Mouse (Mus musculus) intestine, embryonic 14.5 days (tissue): ENCODE results near the gene C5ar1. TPM values are rescaled to one million over a fixed set of nuclear protein-coding genes. Genes with fewer than 3 reads are reported as not detected.

ENCODE experiments used
- ATAC-seq: fragments of 200-750 bp; cut with Nextera tagmentation; replicated peaks from 2 replicates; pipeline ENCODE4 v1.8.0; 2017; ENCODE audit warnings: low read depth, moderate number of reproducible peaks, moderate TSS enrichment, moderate library complexity; ENCODE audit not compliant: low FRiP score, low TSS enrichment
- DNase-seq: peaks from one replicate; pipeline ENCODE4 v3.0.0-alpha.2; 2018; ENCODE audit warnings: low spot score
- H3K27ac ChIP-seq: fragments of 300-500 bp; sonication (generic); 2 replicates; pipeline ENCODE4 v1.5.1; 2014; ENCODE audit warnings: low read depth, mild to moderate bottlenecking, control low read depth
- H3K27me3 ChIP-seq: fragments of 300-500 bp; sonication (generic); replicated peaks from 2 replicates; pipeline ENCODE4 v1.6.1; 2014; ENCODE audit warnings: low read length, control low read depth; ENCODE audit not compliant: control insufficient read depth, insufficient read depth
- H3K36me3 ChIP-seq: fragments of 300-500 bp; sonication (generic); 2 replicates; pipeline ENCODE4 v1.6.1; 2014; ENCODE audit warnings: low read length, control low read depth; ENCODE audit not compliant: control insufficient read depth, insufficient read depth
- H3K4me1 ChIP-seq: fragments of 300-500 bp; sonication (generic); replicated peaks from 2 replicates; pipeline ENCODE4 v1.6.1; 2014; ENCODE audit warnings: low read length, control low read depth, mixed read lengths; ENCODE audit not compliant: control insufficient read depth, insufficient read depth
- H3K4me2 ChIP-seq: fragments of 300-500 bp; sonication (generic); 2 replicates; pipeline ENCODE4 v1.6.1; 2014; ENCODE audit warnings: low read length
- H3K4me3 ChIP-seq: fragments of 300-500 bp; sonication (generic); 2 replicates; pipeline ENCODE4 v1.5.1; 2014; ENCODE audit warnings: low read depth, low read length, control low read depth, mixed read lengths
- H3K9ac ChIP-seq: fragments of 300-500 bp; sonication (generic); 2 replicates; pipeline ENCODE4 v1.6.1; 2014; ENCODE audit warnings: mild to moderate bottlenecking, low read length
- H3K9me3 ChIP-seq: fragments of 300-500 bp; sonication (generic); 2 replicates; pipeline ENCODE4 v1.6.1; 2016; ENCODE audit warnings: low read length, control low read depth; ENCODE audit not compliant: control insufficient read depth
- WGBS: fragments of 180-500 bp; shearing (Covaris S2); extraction: QIAGEN DNeasy Blood & Tissue Kit; methylation state at CpG from one replicate; pipeline ENCODE4 v1.1.7; 2014; 5-methylcytosine and 5-hydroxymethylcytosine counted together
- polyA plus RNA-seq: library from polyadenylated mRNA; unstranded; fragments of >200 nt; fragmentation: Nextera tagmentation; extraction: Ambion mirVana; gene quantifications from 2 replicates; pipeline ENCODE4 v1.2.1, GENCODE M21; 2014

Gene C5ar1
- polyA plus RNA-seq, 1 experiment from 2014 or later = 1.8 TPM

- Histone ChIP-seq H3K27me3 (no peaks in the 10 kb centered on the region), H3K9ac (no peak overlapping the region), H3K4me2 (no peak overlapping the region), H3K4me3 (no peak overlapping the region), H3K27ac (no peak overlapping the region), H3K4me1 (no peaks in the 10 kb centered on the region), H3K9me3 (no peaks in the 10 kb centered on the region), H3K36me3 (no peaks in the 10 kb centered on the region)
- 87% methylated on average over 5 of the region's 5 CpGs for WGBS
- ATAC-seq = no peak
- DNase-seq = no peak
Measured at GRCm38 (mm10) chr7:16250687-16251086, 8.7 kb downstream of the C5ar1 start.

- 45% methylated on average over 1 of the region's 4 CpGs for WGBS
- no peaks in the 10 kb centered on the region for H3K36me3 ChIP-seq
- no peaks in the 10 kb centered on the region for H3K4me1 ChIP-seq
- no peaks in the 10 kb centered on the region for H3K27me3 ChIP-seq
- no peaks in the 10 kb centered on the region for H3K9me3 ChIP-seq
- DNase-seq (no peak), ATAC-seq (no peak)
- no peak overlapping the region for H3K9ac ChIP-seq
- H3K4me3 ChIP-seq = no peak overlapping the region
- no peak overlapping the region for H3K4me2 ChIP-seq
- H3K27ac ChIP-seq = no peak overlapping the region
Measured at GRCm38 (mm10) chr7:16245958-16246357, 13.4 kb downstream of the C5ar1 start.

- Histone ChIP-seq H3K9me3 (no peaks in the 10 kb centered on the region), H3K4me1 (no peaks in the 10 kb centered on the region), H3K4me2 (no peak within 1 kb of the TSS), H3K9ac (no peak within 1 kb of the TSS), H3K27me3 (no peaks in the 10 kb centered on the region), H3K36me3 (no peaks in the 10 kb centered on the region), H3K27ac (no peak within 1 kb of the TSS), H3K4me3 (no peak within 1 kb of the TSS)
- DNase-seq (no peak), ATAC-seq (no peak)
- WGBS = 52% methylated on average over 5 of the region's 5 CpGs
Measured at GRCm38 (mm10) chr7:16244067-16244466, 15.3 kb downstream of the C5ar1 start, which contains the start of gene C5ar2. TSS of gene C5ar2 (minus strand) at chr7:16244154.

GRCm38 (mm10) chr7:16242198-16242597 is 17.1 kb downstream of the C5ar1 start:
- Histone ChIP-seq H3K27ac (no peak overlapping the region), H3K36me3 (no peaks in the 10 kb centered on the region), H3K9ac (no peak overlapping the region), H3K4me2 (no peak overlapping the region), H3K4me1 (no peaks in the 10 kb centered on the region), H3K27me3 (no peaks in the 10 kb centered on the region), H3K4me3 (no peak overlapping the region), H3K9me3 (no peaks in the 10 kb centered on the region)
- 91% methylated on average over 6 of the region's 6 CpGs for WGBS
- DNase-seq (no peak), ATAC-seq (no peak)

GRCm38 (mm10) chr7:16241787-16242186 is 17.6 kb downstream of the C5ar1 start:
- Histone ChIP-seq H3K4me1 (no peaks in the 10 kb centered on the region), H3K4me2 (no peak overlapping the region), H3K4me3 (no peak overlapping the region), H3K9me3 (no peaks in the 10 kb centered on the region), H3K27ac (no peak overlapping the region), H3K9ac (no peak overlapping the region), H3K27me3 (no peaks in the 10 kb centered on the region), H3K36me3 (no peaks in the 10 kb centered on the region)
- 48% methylated on average over 11 of the region's 11 CpGs for WGBS
- DNase-seq = no peak
- no peak for ATAC-seq

GRCm38 (mm10) chr7:16240978-16241303 is 18.4 kb downstream of the C5ar1 start:
- no peak overlapping the region for H3K9ac ChIP-seq
- DNase-seq (no peak), ATAC-seq (no peak)
- no peaks in the 10 kb centered on the region for H3K9me3 ChIP-seq
- H3K27me3 ChIP-seq = no peaks in the 10 kb centered on the region
- H3K4me3 ChIP-seq = no peak overlapping the region
- H3K4me2 ChIP-seq = no peak overlapping the region
- no peaks in the 10 kb centered on the region for H3K36me3 ChIP-seq
- H3K4me1 ChIP-seq = no peaks in the 10 kb centered on the region
- no peak overlapping the region for H3K27ac ChIP-seq
- 88% methylated on average over 1 of the region's 1 CpGs for WGBS

GRCm38 (mm10) chr7:16240281-16240977 is 18.9 kb downstream of the C5ar1 start:
- WGBS = 74% methylated on average over 7 of the region's 7 CpGs
- Histone ChIP-seq H3K9me3 (no peaks in the 10 kb centered on the region), H3K4me1 (no peaks in the 10 kb centered on the region), H3K9ac (no peak overlapping the region), H3K4me3 (no peak overlapping the region), H3K27me3 (no peaks in the 10 kb centered on the region), H3K36me3 (no peaks in the 10 kb centered on the region), H3K27ac (no peak overlapping the region), H3K4me2 (no peak overlapping the region)
- no peak for ATAC-seq
- DNase-seq = no peak

GRCm38 (mm10) chr7:16239554-16239997 is 19.8 kb downstream of the C5ar1 start:
- H3K4me1 ChIP-seq = no peaks in the 10 kb centered on the region
- WGBS = 63% methylated on average over 9 of the region's 9 CpGs
- H3K27ac ChIP-seq = no peak overlapping the region
- no peak overlapping the region for H3K4me2 ChIP-seq
- H3K36me3 ChIP-seq = no peaks in the 10 kb centered on the region
- no peaks in the 10 kb centered on the region for H3K27me3 ChIP-seq
- ATAC-seq = no peak
- DNase-seq = no peak
- no peaks in the 10 kb centered on the region for H3K9me3 ChIP-seq
- H3K4me3 ChIP-seq = no peak overlapping the region
- no peak overlapping the region for H3K9ac ChIP-seq

- ATAC-seq (no peak), DNase-seq (no peak)
- Histone ChIP-seq H3K36me3 (no peaks in the 10 kb centered on the region), H3K27ac (no peak overlapping the region), H3K9me3 (no peaks in the 10 kb centered on the region), H3K27me3 (no peaks in the 10 kb centered on the region), H3K4me1 (peaks cover 7% of the 10 kb centered on the region), H3K4me2 (no peak overlapping the region), H3K4me3 (no peak overlapping the region), H3K9ac (no peak overlapping the region)
- WGBS = 31% methylated on average over 5 of the region's 5 CpGs
Measured at GRCm38 (mm10) chr7:16229869-16230268, 29.5 kb downstream of the C5ar1 start.
